Mouse (Mus musculus) midbrain, embryonic 15.5 days (tissue): ENCODE results near the gene Gzmk. TPM values are rescaled to one million over a fixed set of nuclear protein-coding genes. Genes with fewer than 3 reads are reported as not detected.
"Not testable (repeated sequence)": the region's sequence is repeated elsewhere in the genome, so short reads cannot be mapped to it uniquely, and the experiment has no call there.

ENCODE experiments used
- ATAC-seq: fragments of 200-750 bp; cut with Nextera tagmentation; replicated peaks from 2 replicates; pipeline ENCODE4 v1.8.0; 2017; ENCODE audit warnings: moderate TSS enrichment
- H3K27ac ChIP-seq: fragments of 300-500 bp; sonication (generic); 2 replicates; pipeline ENCODE4 v1.5.1; 2015; ENCODE audit warnings: mild to moderate bottlenecking, inconsistent platforms
- H3K27me3 ChIP-seq: fragments of 300-500 bp; sonication (generic); replicated peaks from 2 replicates; pipeline ENCODE4 v1.6.1; 2015; ENCODE audit warnings: inconsistent platforms
- H3K36me3 ChIP-seq: fragments of 300-500 bp; sonication (generic); replicated peaks from 2 replicates; pipeline ENCODE4 v1.6.1; 2015; ENCODE audit warnings: inconsistent platforms
- H3K4me1 ChIP-seq: fragments of 300-500 bp; sonication (generic); 2 replicates; pipeline ENCODE4 v1.6.1; 2015; ENCODE audit warnings: inconsistent platforms
- H3K4me2 ChIP-seq: fragments of 300-500 bp; sonication (generic); 2 replicates; pipeline ENCODE4 v1.6.1; 2015; ENCODE audit warnings: inconsistent platforms, mild to moderate bottlenecking, moderate library complexity
- H3K4me3 ChIP-seq: fragments of 300-500 bp; sonication (generic); 2 replicates; pipeline ENCODE4 v1.5.1; 2015; ENCODE audit warnings: mild to moderate bottlenecking, inconsistent platforms
- H3K9ac ChIP-seq: fragments of 300-500 bp; sonication (generic); 2 replicates; pipeline ENCODE4 v1.6.1; 2015; ENCODE audit warnings: mild to moderate bottlenecking, inconsistent platforms
- H3K9me3 ChIP-seq: fragments of 300-500 bp; sonication (generic); 2 replicates; pipeline ENCODE4 v1.6.1; 2016; ENCODE audit warnings: inconsistent platforms
- WGBS: fragments of 180-500 bp; shearing (Covaris S2); methylation state at CpG from one replicate; pipeline ENCODE4 v1.1.7; 2015; ENCODE audit warnings: mixed read lengths; 5-methylcytosine and 5-hydroxymethylcytosine counted together
- polyA plus RNA-seq: library from polyadenylated mRNA; unstranded; fragments of >200 nt; fragmentation: Nextera tagmentation; extraction: Ambion mirVana; gene quantifications from 2 replicates; pipeline ENCODE4 v1.2.1, GENCODE M21; 2015

Gzmk gene
- polyA plus RNA-seq = not detected in 2 replicates

GRCm38 (mm10) chr13:113225811-113226210 is at the start of gene Gzmk:
TSS of gene Gzmk (minus strand) at chr13:113225908.
- no peak within 1 kb of the TSS for H3K4me3 ChIP-seq
- no peaks in the 10 kb centered on the region for H3K36me3 ChIP-seq
- no peak within 1 kb of the TSS for H3K4me2 ChIP-seq
- ATAC-seq = peak; percentile 99
- H3K9ac ChIP-seq = no peak within 1 kb of the TSS
- 23% methylated on average over 7 of the region's 7 CpGs for WGBS
- H3K4me1 ChIP-seq = peaks cover 6% of the 10 kb centered on the region
- H3K9me3 ChIP-seq = no peaks in the 10 kb centered on the region
- H3K27ac ChIP-seq = 0 out of 2 replicates have a peak within 1 kb of the TSS, but pooled peaks have one; percentile 3
- no peaks in the 10 kb centered on the region for H3K27me3 ChIP-seq

DNA sequence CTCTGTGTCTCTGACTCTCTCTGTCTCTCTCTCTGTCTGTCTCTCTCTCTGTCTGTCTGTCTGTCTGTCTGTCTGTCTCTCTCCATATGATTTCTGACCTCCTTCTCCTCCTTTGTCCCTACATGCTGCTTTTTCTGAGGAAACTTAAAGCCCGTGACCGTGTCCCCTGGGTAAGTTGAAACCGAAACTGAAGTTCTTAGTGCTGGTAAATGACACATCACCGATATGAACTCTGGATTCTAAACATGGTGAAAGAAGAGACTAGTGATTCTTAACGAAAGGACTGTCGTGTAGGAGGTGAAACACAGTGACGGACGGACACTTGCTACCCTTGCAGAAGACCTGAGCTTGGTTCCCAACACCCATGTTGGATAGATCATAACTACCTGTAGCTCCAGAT is 45.5 kb upstream of the Gzmk start:
- H3K27me3 ChIP-seq = no peaks in the 10 kb centered on the region
- no peak overlapping the region for H3K27ac ChIP-seq
- 92% methylated on average over 8 of the region's 8 CpGs for WGBS
- H3K4me2 ChIP-seq = no peak overlapping the region
- no peak overlapping the region for H3K9ac ChIP-seq
- H3K36me3 ChIP-seq = no peaks in the 10 kb centered on the region
- no peak for ATAC-seq
- no peaks in the 10 kb centered on the region for H3K9me3 ChIP-seq
- H3K4me3 ChIP-seq = no peak overlapping the region
- no peaks in the 10 kb centered on the region for H3K4me1 ChIP-seq

GRCm38 (mm10) chr13:113269777-113270776 is 44.4 kb upstream of the Gzmk start:
- Histone ChIP-seq H3K36me3 (no peaks in the 10 kb centered on the region), H3K9me3 (no peaks in the 10 kb centered on the region), H3K4me1 (no peaks in the 10 kb centered on the region), H3K27me3 (no peaks in the 10 kb centered on the region), H3K4me2 (no peak overlapping the region), H3K27ac (no peak overlapping the region), H3K4me3 (no peak overlapping the region), H3K9ac (no peak overlapping the region)
- ATAC-seq = peak; percentile 86
- WGBS = 40% methylated on average over 18 of the region's 18 CpGs

DNA sequence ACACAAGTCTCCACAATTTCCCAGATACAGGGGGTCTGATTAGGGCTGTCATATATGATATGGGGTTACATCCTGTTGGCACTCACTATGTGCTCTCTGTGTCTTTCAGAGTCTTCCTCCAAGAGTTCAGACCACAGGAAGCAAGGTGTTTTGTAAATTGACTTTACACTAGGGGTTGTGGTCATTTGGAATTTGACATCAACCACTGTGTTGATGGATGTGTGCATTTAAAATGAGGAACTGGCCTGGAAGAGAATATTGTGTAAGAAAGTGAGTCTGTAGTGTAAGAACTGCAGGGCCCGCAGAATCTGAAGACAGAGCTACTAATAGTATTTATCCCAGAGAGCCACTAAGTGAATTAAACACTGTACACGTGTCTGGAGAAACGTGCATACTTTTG is 41.5 kb upstream of the Gzmk start:
- Histone ChIP-seq H3K36me3 (no peaks in the 10 kb centered on the region), H3K4me2 (no peak overlapping the region), H3K27me3 (no peaks in the 10 kb centered on the region), H3K4me1 (no peaks in the 10 kb centered on the region), H3K4me3 (no peak overlapping the region), H3K9ac (no peak overlapping the region), H3K9me3 (no peaks in the 10 kb centered on the region), H3K27ac (no peak overlapping the region)
- 91% methylated on average over 3 of the region's 3 CpGs for WGBS
- ATAC-seq = no peak

GRCm38 (mm10) chr13:113266495-113266951 is 40.8 kb upstream of the Gzmk start:
- Histone ChIP-seq H3K4me3 (no peak overlapping the region), H3K4me1 (no peaks in the 10 kb centered on the region), H3K4me2 (peak overlapping the region; percentile 21; the same call in 1 of the 2 replicates), H3K9me3 (no peaks in the 10 kb centered on the region), H3K27ac (no peak overlapping the region), H3K27me3 (no peaks in the 10 kb centered on the region), H3K9ac (no peak overlapping the region), H3K36me3 (no peaks in the 10 kb centered on the region)
- peak; percentile 41; the same call in 1 of the 2 replicates for ATAC-seq
- WGBS = 27% methylated on average over 9 of the region's 9 CpGs

- Histone ChIP-seq H3K4me3 (no peak overlapping the region), H3K36me3 (no peaks in the 10 kb centered on the region), H3K4me2 (no peak overlapping the region), H3K4me1 (no peaks in the 10 kb centered on the region), H3K9me3 (no peaks in the 10 kb centered on the region), H3K9ac (no peak overlapping the region), H3K27ac (no peak overlapping the region), H3K27me3 (no peaks in the 10 kb centered on the region)
- ATAC-seq = no peak
- 27% methylated on average over 13 of the region's 13 CpGs for WGBS
Measured at GRCm38 (mm10) chr13:113265257-113265656, 39.5 kb upstream of the Gzmk start.

DNA sequence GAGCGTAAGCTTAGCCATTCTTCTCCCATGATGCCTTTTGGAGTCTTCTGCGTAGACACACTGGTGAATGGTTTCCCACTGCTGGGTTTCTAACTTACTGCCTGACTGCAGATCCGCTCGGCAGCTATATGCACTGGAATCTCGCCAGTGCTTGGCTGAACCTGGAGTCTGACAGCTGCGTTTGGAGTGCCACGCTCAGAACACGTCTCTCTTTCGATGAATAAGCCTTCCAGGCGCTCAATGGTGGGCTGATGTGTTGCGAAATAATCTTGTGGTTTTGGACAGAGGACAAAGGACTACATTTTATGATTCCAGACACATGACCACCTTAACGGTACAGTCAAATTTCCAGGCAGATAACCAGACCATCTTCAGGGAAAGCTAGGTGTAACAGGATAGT is 37.1 kb upstream of the Gzmk start:
- Histone ChIP-seq H3K9me3 (no peaks in the 10 kb centered on the region), H3K36me3 (no peaks in the 10 kb centered on the region), H3K27me3 (no peaks in the 10 kb centered on the region), H3K4me3 (no peak overlapping the region), H3K4me2 (no peak overlapping the region), H3K27ac (no peak overlapping the region), H3K4me1 (no peaks in the 10 kb centered on the region), H3K9ac (no peak overlapping the region)
- 68% methylated on average over 12 of the region's 12 CpGs for WGBS
- ATAC-seq = no peak

DNA sequence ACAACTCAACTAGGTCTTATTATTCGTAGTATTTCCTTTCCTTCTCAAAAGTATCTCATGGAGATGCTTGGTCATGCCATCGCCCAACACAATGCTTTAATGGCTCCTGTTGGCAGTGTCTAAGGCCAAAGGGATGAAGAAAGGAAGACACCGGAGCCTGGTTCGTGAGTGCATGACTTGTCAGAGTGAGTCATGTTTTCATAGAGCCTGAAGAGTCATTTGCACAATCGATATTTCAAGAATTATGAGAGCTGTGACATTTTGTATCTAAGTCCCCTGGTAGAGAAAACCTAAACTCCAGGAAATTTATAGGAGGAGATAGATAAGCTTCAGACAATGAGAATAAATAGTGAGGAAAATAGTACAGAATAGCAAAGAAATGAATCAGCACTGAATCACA is 33.5 kb upstream of the Gzmk start:
- no peaks in the 10 kb centered on the region for H3K4me1 ChIP-seq
- no peak for ATAC-seq
- no peaks in the 10 kb centered on the region for H3K36me3 ChIP-seq
- no peak overlapping the region for H3K4me3 ChIP-seq
- H3K27me3 ChIP-seq = no peaks in the 10 kb centered on the region
- no peak overlapping the region for H3K4me2 ChIP-seq
- H3K9me3 ChIP-seq = no peaks in the 10 kb centered on the region
- H3K27ac ChIP-seq = no peak overlapping the region
- 95% methylated on average over 5 of the region's 5 CpGs for WGBS
- H3K9ac ChIP-seq = no peak overlapping the region

- ATAC-seq = no peak
- H3K27me3 ChIP-seq = no peaks in the 10 kb centered on the region
- 46% methylated on average over 5 of the region's 5 CpGs for WGBS
- H3K36me3 ChIP-seq = no peaks in the 10 kb centered on the region
- H3K27ac ChIP-seq = no peak overlapping the region
- H3K9me3 ChIP-seq = no peaks in the 10 kb centered on the region
- no peak overlapping the region for H3K4me3 ChIP-seq
- no peak overlapping the region for H3K9ac ChIP-seq
- H3K4me2 ChIP-seq = no peak overlapping the region
- H3K4me1 ChIP-seq = no peaks in the 10 kb centered on the region
Measured at GRCm38 (mm10) chr13:113257190-113257589, 31.5 kb upstream of the Gzmk start.

GRCm38 (mm10) chr13:113256766-113257165 is 31.1 kb upstream of the Gzmk start:
- Histone ChIP-seq H3K9ac (no peak overlapping the region), H3K4me3 (no peak overlapping the region), H3K36me3 (no peaks in the 10 kb centered on the region), H3K4me1 (no peaks in the 10 kb centered on the region), H3K9me3 (no peaks in the 10 kb centered on the region), H3K4me2 (no peak overlapping the region), H3K27me3 (no peaks in the 10 kb centered on the region), H3K27ac (no peak overlapping the region)
- ATAC-seq = no peak
- WGBS = 87% methylated on average over 2 of the region's 2 CpGs

- ATAC-seq, H3K9ac ChIP-seq, H3K4me1 ChIP-seq, H3K27ac ChIP-seq, H3K4me2 ChIP-seq, H3K4me3 ChIP-seq, H3K27me3 ChIP-seq, H3K36me3 ChIP-seq, H3K9me3 ChIP-seq: not testable (repeated sequence)
- 91% methylated on average over 7 of the region's 7 CpGs for WGBS
Measured at GRCm38 (mm10) chr13:113252580-113252979, 26.9 kb upstream of the Gzmk start.

DNA sequence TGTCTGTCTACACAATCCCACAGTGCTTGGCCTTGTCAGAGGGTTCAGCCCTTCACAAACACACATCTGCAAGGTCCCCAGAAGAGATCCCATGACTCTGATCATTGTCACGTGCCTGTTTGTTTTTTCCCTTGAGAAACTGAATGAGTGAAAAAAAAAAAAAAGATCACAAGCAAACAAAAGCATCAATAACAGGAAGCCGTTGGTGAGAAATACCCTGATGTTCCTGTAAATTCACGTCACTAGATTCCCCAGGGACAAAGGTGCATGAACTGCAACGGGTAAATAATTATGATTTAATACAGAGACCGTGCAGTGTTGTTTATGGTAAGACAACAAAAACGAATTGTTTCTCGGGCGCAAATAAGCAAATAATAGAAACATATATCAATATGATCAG is 19.3 kb upstream of the Gzmk start:
- WGBS = 77% methylated on average over 8 of the region's 8 CpGs
- no peak overlapping the region for H3K4me3 ChIP-seq
- ATAC-seq = no peak

DNA sequence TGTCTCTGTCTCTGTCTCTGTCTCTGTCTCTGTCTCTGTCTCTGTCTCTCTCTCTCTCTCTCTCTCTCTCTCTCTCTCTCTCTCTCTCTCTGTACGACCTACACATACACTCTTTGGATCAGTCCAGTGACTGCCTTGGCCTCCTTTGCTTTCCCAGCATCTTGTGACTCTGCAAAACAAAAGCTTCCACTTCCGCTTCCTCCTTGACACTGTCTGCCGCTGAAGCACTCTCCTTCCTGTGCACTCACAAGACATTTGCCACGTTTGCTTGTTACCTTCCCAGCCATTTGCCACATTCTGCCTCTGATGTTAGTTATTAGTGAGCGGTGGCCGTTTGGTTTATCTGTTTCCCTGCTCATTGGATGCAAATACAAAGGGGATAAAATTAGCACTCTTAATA is 16.4 kb upstream of the Gzmk start:
- Histone ChIP-seq H3K4me3 (no peak overlapping the region), H3K9ac (no peak overlapping the region), H3K4me2 (no peak overlapping the region), H3K36me3 (no peaks in the 10 kb centered on the region), H3K27ac (no peak overlapping the region), H3K4me1 (no peaks in the 10 kb centered on the region), H3K9me3 (no peaks in the 10 kb centered on the region), H3K27me3 (no peaks in the 10 kb centered on the region)
- WGBS = 54% methylated on average over 6 of the region's 6 CpGs
- no peak for ATAC-seq

More for the DNA sequence above, 19.3 kb upstream of the Gzmk start:
- Histone ChIP-seq H3K4me1 (no peaks in the 10 kb centered on the region), H3K9ac (no peak overlapping the region), H3K27me3 (no peaks in the 10 kb centered on the region), H3K9me3 (no peaks in the 10 kb centered on the region), H3K27ac (no peak overlapping the region), H3K36me3 (no peaks in the 10 kb centered on the region), H3K4me2 (no peak overlapping the region)
